Mouse (Mus musculus): ENCODE results near the gene Timp4.
"Not testable (repeated sequence)": the region's sequence is repeated elsewhere in the genome, so short reads cannot be mapped to it uniquely, and the experiment has no call there.

Timp4 gene

GRCm38 (mm10) chr6:115245500-115246058 is 6.4 kb downstream of the Timp4 start:
- no peak for DNase-seq

- DNase-seq = no peak
Observed at GRCm38 (mm10) chr6:115244222-115244621, 7.8 kb downstream of the Timp4 start.

- DNase-seq = no peak
Observed at GRCm38 (mm10) chr6:115241939-115242338, 10.1 kb downstream of the Timp4 start.

GRCm38 (mm10) chr6:115241131-115241699 is 10.8 kb downstream of the Timp4 start:
- no peak for DNase-seq

GRCm38 (mm10) chr6:115240431-115240830 is 11.6 kb downstream of the Timp4 start:
- DNase-seq = not testable (repeated sequence)

- DNase-seq = no peak
Observed at GRCm38 (mm10) chr6:115239335-115239734, 12.7 kb downstream of the Timp4 start.

GRCm38 (mm10) chr6:115238031-115239027 is 13.7 kb downstream of the Timp4 start:
- DNase-seq = no peak

GRCm38 (mm10) chr6:115232562-115232961 is 19.4 kb downstream of the Timp4 start:
- no peak for DNase-seq

- DNase-seq = no peak
Observed at GRCm38 (mm10) chr6:115231836-115232235, 20.2 kb downstream of the Timp4 start.

- DNase-seq = no peak
Observed at GRCm38 (mm10) chr6:115230557-115230956, 21.4 kb downstream of the Timp4 start.

GRCm38 (mm10) chr6:115227529-115227928 is 24.5 kb downstream of the Timp4 start:
- DNase-seq = peak; percentile 73

GRCm38 (mm10) chr6:115227043-115227442 is 25.0 kb downstream of the Timp4 start, which contains the start of gene Gm17482:
Gene Gm17482, plus strand, starts transcription at chr6:115227343.
- no peak for DNase-seq

GRCm38 (mm10) chr6:115225519-115225918 is 26.5 kb downstream of the Timp4 start:
- DNase-seq = no peak

- DNase-seq = peak; percentile 25
Observed at GRCm38 (mm10) chr6:115221215-115221641, 30.8 kb downstream of the Timp4 start.

GRCm38 (mm10) chr6:115213129-115213528 is 38.9 kb downstream of the Timp4 start:
- no peak for DNase-seq

GRCm38 (mm10) chr6:115212132-115212903 is 39.7 kb downstream of the Timp4 start:
- no peak for DNase-seq

GRCm38 (mm10) chr6:115210820-115211219 is 41.2 kb downstream of the Timp4 start:
- DNase-seq = no peak

- DNase-seq = no peak
Observed at GRCm38 (mm10) chr6:115210187-115210586, 41.8 kb downstream of the Timp4 start.

GRCm38 (mm10) chr6:115203029-115203428 is 49.0 kb downstream of the Timp4 start:
- no peak for DNase-seq

GRCm38 (mm10) chr6:115200753-115201152 is 51.3 kb downstream of the Timp4 start:
- DNase-seq = no peak
